Mouse (Mus musculus): ENCODE measurements around the gene Hspb8. TPM values are rescaled to one million over a fixed set of nuclear protein-coding genes. Genes with fewer than 3 reads are reported as not detected.
"Not testable (repeated sequence)": the region's sequence is repeated elsewhere in the genome, so short reads cannot be mapped to it uniquely, and the experiment has no call there.

Gene Hspb8
- polyA plus RNA-seq, 1 experiment from 2014 or later: 11.8 TPM

GRCm38 (mm10) chr5:116438328-116438727 lies 15.7 kb upstream of the Hspb8 start:
- Histone ChIP-seq H3K27me3 (replicated peaks; ENCODE audit: control insufficient read depth, insufficient read depth, low read length) (no peaks in the 10 kb centered on the region), H3K4me3 (ENCODE audit: low read length) (no peak overlapping the region), H3K27ac (ENCODE audit: low read length) (no peak overlapping the region), H3K4me2 (ENCODE audit: low read depth, low read length) (no peak overlapping the region), H3K9ac (ENCODE audit: low read depth, low read length) (no peak overlapping the region), H3K36me3 (ENCODE audit: control insufficient read depth, insufficient read depth, low read length) (no peaks in the 10 kb centered on the region), H3K4me1 (ENCODE audit: control insufficient read depth, insufficient read depth, low read length) (no peaks in the 10 kb centered on the region), H3K9me3 (ENCODE audit: control insufficient read depth, low read length) (no peaks in the 10 kb centered on the region)
- WGBS: 59% methylated on average over 4 of the region's 4 CpGs
- no peak for ATAC-seq

- Histone ChIP-seq H3K4me1 (ENCODE audit: control insufficient read depth, insufficient read depth, low read length) (no peaks in the 10 kb centered on the region), H3K9ac (ENCODE audit: low read depth, low read length) (no peak overlapping the region)
- no peak for ATAC-seq
Observed at GRCm38 (mm10) chr5:116436117-116436516, 13.5 kb upstream of the Hspb8 start.

GRCm38 (mm10) chr5:116434976-116435850 lies 12.5 kb upstream of the Hspb8 start:
- no peak overlapping the region for H3K4me3 ChIP-seq (ENCODE audit: low read length)
- no peaks in the 10 kb centered on the region for H3K9me3 ChIP-seq (ENCODE audit: control insufficient read depth, low read length)
- no peaks in the 10 kb centered on the region for H3K36me3 ChIP-seq (ENCODE audit: control insufficient read depth, insufficient read depth, low read length)
- no peaks in the 10 kb centered on the region for H3K27me3 ChIP-seq (replicated peaks; ENCODE audit: control insufficient read depth, insufficient read depth, low read length)
- H3K4me2 ChIP-seq (ENCODE audit: low read depth, low read length): no peak overlapping the region
- WGBS: 54% methylated on average over 13 of the region's 13 CpGs
- no peak overlapping the region for H3K9ac ChIP-seq (ENCODE audit: low read depth, low read length)
- H3K27ac ChIP-seq (ENCODE audit: low read length): no peak overlapping the region
- no peaks in the 10 kb centered on the region for H3K4me1 ChIP-seq (ENCODE audit: control insufficient read depth, insufficient read depth, low read length)
- no peak for ATAC-seq

More at GRCm38 (mm10) chr5:116436117-116436516, 13.5 kb upstream of the Hspb8 start:
- Histone ChIP-seq H3K36me3 (ENCODE audit: control insufficient read depth, insufficient read depth, low read length) (no peaks in the 10 kb centered on the region), H3K4me2 (ENCODE audit: low read depth, low read length) (no peak overlapping the region), H3K27ac (ENCODE audit: low read length) (no peak overlapping the region), H3K9me3 (ENCODE audit: control insufficient read depth, low read length) (no peaks in the 10 kb centered on the region), H3K27me3 (replicated peaks; ENCODE audit: control insufficient read depth, insufficient read depth, low read length) (no peaks in the 10 kb centered on the region), H3K4me3 (ENCODE audit: low read length) (no peak overlapping the region)

- Histone ChIP-seq H3K9me3 (ENCODE audit: control insufficient read depth, low read length) (no peaks in the 10 kb centered on the region), H3K27me3 (replicated peaks; ENCODE audit: control insufficient read depth, insufficient read depth, low read length) (no peaks in the 10 kb centered on the region), H3K4me3 (ENCODE audit: low read length) (no peak overlapping the region), H3K27ac (ENCODE audit: low read length) (no peak overlapping the region), H3K4me2 (ENCODE audit: low read depth, low read length) (no peak overlapping the region), H3K36me3 (ENCODE audit: control insufficient read depth, insufficient read depth, low read length) (no peaks in the 10 kb centered on the region), H3K4me1 (ENCODE audit: control insufficient read depth, insufficient read depth, low read length) (no peaks in the 10 kb centered on the region), H3K9ac (ENCODE audit: low read depth, low read length) (no peak overlapping the region)
- ATAC-seq: no peak
- 53% methylated on average over 7 of the region's 7 CpGs for WGBS
Observed at GRCm38 (mm10) chr5:116432871-116433270, 10.2 kb upstream of the Hspb8 start.

- H3K4me1 ChIP-seq (ENCODE audit: control insufficient read depth, insufficient read depth, low read length): peaks cover 6% of the 10 kb centered on the region; the same call in 1 of the 2 replicates
- no peak for ATAC-seq
- no peak overlapping the region for H3K4me2 ChIP-seq (ENCODE audit: low read depth, low read length)
- no peaks in the 10 kb centered on the region for H3K27me3 ChIP-seq (replicated peaks; ENCODE audit: control insufficient read depth, insufficient read depth, low read length)
- H3K9ac ChIP-seq (ENCODE audit: low read depth, low read length): no peak overlapping the region
- no peak overlapping the region for H3K4me3 ChIP-seq (ENCODE audit: low read length)
- no peaks in the 10 kb centered on the region for H3K9me3 ChIP-seq (ENCODE audit: control insufficient read depth, low read length)
- 86% methylated on average over 2 of the region's 2 CpGs for WGBS
- H3K36me3 ChIP-seq (ENCODE audit: control insufficient read depth, insufficient read depth, low read length): no peaks in the 10 kb centered on the region
- H3K27ac ChIP-seq (ENCODE audit: low read length): no peak overlapping the region
Observed at GRCm38 (mm10) chr5:116426701-116427100, 4.0 kb upstream of the Hspb8 start.

GRCm38 (mm10) chr5:116425709-116426108 lies 3.0 kb upstream of the Hspb8 start:
- H3K9me3 ChIP-seq (ENCODE audit: control insufficient read depth, low read length); ATAC-seq; H3K36me3 ChIP-seq (ENCODE audit: control insufficient read depth, insufficient read depth, low read length); H3K4me3 ChIP-seq (ENCODE audit: low read length); H3K27ac ChIP-seq (ENCODE audit: low read length); H3K27me3 ChIP-seq (replicated peaks; ENCODE audit: control insufficient read depth, insufficient read depth, low read length); H3K4me2 ChIP-seq (ENCODE audit: low read depth, low read length); H3K9ac ChIP-seq (ENCODE audit: low read depth, low read length): not testable (repeated sequence)
- WGBS: 79% methylated on average over 3 of the region's 3 CpGs
- H3K4me1 ChIP-seq (ENCODE audit: control insufficient read depth, insufficient read depth, low read length): peaks cover 11% of the 10 kb centered on the region

GRCm38 (mm10) chr5:116425273-116425672 lies 2.6 kb upstream of the Hspb8 start:
- H3K9me3 ChIP-seq (ENCODE audit: control insufficient read depth, low read length): no peaks in the 10 kb centered on the region
- ATAC-seq: peak; percentile 30; the same call in 1 of the 2 replicates
- H3K4me1 ChIP-seq (ENCODE audit: control insufficient read depth, insufficient read depth, low read length): peaks cover 13% of the 10 kb centered on the region
- no peak overlapping the region for H3K4me3 ChIP-seq (ENCODE audit: low read length)
- H3K27ac ChIP-seq (ENCODE audit: low read length): no peak overlapping the region
- no peaks in the 10 kb centered on the region for H3K36me3 ChIP-seq (ENCODE audit: control insufficient read depth, insufficient read depth, low read length)
- no peak overlapping the region for H3K4me2 ChIP-seq (ENCODE audit: low read depth, low read length)
- H3K27me3 ChIP-seq (replicated peaks; ENCODE audit: control insufficient read depth, insufficient read depth, low read length): no peaks in the 10 kb centered on the region
- 36% methylated on average over 7 of the region's 7 CpGs for WGBS
- no peak overlapping the region for H3K9ac ChIP-seq (ENCODE audit: low read depth, low read length)

GRCm38 (mm10) chr5:116423746-116424145 lies 1.1 kb upstream of the Hspb8 start:
- Histone ChIP-seq H3K9ac (ENCODE audit: low read depth, low read length) (no peak overlapping the region), H3K4me1 (ENCODE audit: control insufficient read depth, insufficient read depth, low read length) (peaks cover 13% of the 10 kb centered on the region), H3K4me2 (ENCODE audit: low read depth, low read length) (no peak overlapping the region), H3K9me3 (ENCODE audit: control insufficient read depth, low read length) (no peaks in the 10 kb centered on the region), H3K27me3 (replicated peaks; ENCODE audit: control insufficient read depth, insufficient read depth, low read length) (no peaks in the 10 kb centered on the region), H3K36me3 (ENCODE audit: control insufficient read depth, insufficient read depth, low read length) (no peaks in the 10 kb centered on the region), H3K4me3 (ENCODE audit: low read length) (no peak overlapping the region), H3K27ac (ENCODE audit: low read length) (no peak overlapping the region)
- 72% methylated on average over 8 of the region's 8 CpGs for WGBS
- no peak for ATAC-seq

GRCm38 (mm10) chr5:116421791-116422481 lies 728 bp downstream of the Hspb8 start:
- Histone ChIP-seq H3K27ac (ENCODE audit: low read length) (peak overlapping the region; percentile 64), H3K4me1 (ENCODE audit: control insufficient read depth, insufficient read depth, low read length) (peaks cover 13% of the 10 kb centered on the region), H3K4me2 (ENCODE audit: low read depth, low read length) (peak overlapping the region; percentile 63), H3K36me3 (ENCODE audit: control insufficient read depth, insufficient read depth, low read length) (no peaks in the 10 kb centered on the region), H3K4me3 (ENCODE audit: low read length) (peak overlapping the region; percentile 43), H3K9me3 (ENCODE audit: control insufficient read depth, low read length) (no peaks in the 10 kb centered on the region), H3K27me3 (replicated peaks; ENCODE audit: control insufficient read depth, insufficient read depth, low read length) (no peaks in the 10 kb centered on the region), H3K9ac (ENCODE audit: low read depth, low read length) (peak overlapping the region; percentile 63)
- ATAC-seq: no peak
- 56% methylated on average over 22 of the region's 22 CpGs for WGBS
